Mouse (Mus musculus): ENCODE results near the gene Cacnb4.

The Cacnb4 gene

GRCm38 (mm10) chr2:52567421-52567820 is 109.2 kb downstream of the Cacnb4 start:
- DNase-seq, result no peak

GRCm38 (mm10) chr2:52563277-52563676 is 113.4 kb downstream of the Cacnb4 start:
- no peak for DNase-seq

GRCm38 (mm10) chr2:52562356-52562755 is 114.3 kb downstream of the Cacnb4 start:
- DNase-seq, result no peak

- no peak for DNase-seq
These were observed 115.5 kb downstream of the Cacnb4 start for GRCm38 (mm10) chr2:52561137-52561536.

GRCm38 (mm10) chr2:52560266-52560665 is 116.4 kb downstream of the Cacnb4 start:
- DNase-seq, result no peak

GRCm38 (mm10) chr2:52558411-52558810 is 118.2 kb downstream of the Cacnb4 start:
- DNase-seq, result no peak

- DNase-seq, result no peak
These were observed 118.9 kb downstream of the Cacnb4 start for GRCm38 (mm10) chr2:52557503-52558275.

GRCm38 (mm10) chr2:52556961-52557326 is 119.7 kb downstream of the Cacnb4 start:
- no peak for DNase-seq

GRCm38 (mm10) chr2:52556298-52556960 is 120.2 kb downstream of the Cacnb4 start:
- no peak for DNase-seq

- no peak for DNase-seq
These were observed 128.2 kb downstream of the Cacnb4 start for GRCm38 (mm10) chr2:52548401-52548800.

- no peak for DNase-seq
These were observed 129.3 kb downstream of the Cacnb4 start for GRCm38 (mm10) chr2:52547331-52547730.

GRCm38 (mm10) chr2:52544527-52544926 is 132.1 kb downstream of the Cacnb4 start:
- no peak for DNase-seq

- no peak for DNase-seq
These were observed 135.6 kb downstream of the Cacnb4 start for GRCm38 (mm10) chr2:52541068-52541467.

GRCm38 (mm10) chr2:52539318-52539717 is 137.3 kb downstream of the Cacnb4 start:
- no peak for DNase-seq

GRCm38 (mm10) chr2:52537645-52538044 is 139.0 kb downstream of the Cacnb4 start:
- DNase-seq, result no peak

GRCm38 (mm10) chr2:52537155-52537554 is 139.5 kb downstream of the Cacnb4 start:
- DNase-seq, result no peak

- DNase-seq, result no peak
These were observed 140.1 kb downstream of the Cacnb4 start for GRCm38 (mm10) chr2:52536511-52536910.

- no peak for DNase-seq
These were observed 142.9 kb downstream of the Cacnb4 start for GRCm38 (mm10) chr2:52533696-52534095.

GRCm38 (mm10) chr2:52530521-52530920 is 146.1 kb downstream of the Cacnb4 start:
- DNase-seq, result no peak

- DNase-seq, result no peak
These were observed 147.4 kb downstream of the Cacnb4 start for GRCm38 (mm10) chr2:52529245-52529644.

- DNase-seq, result no peak
These were observed 150.6 kb downstream of the Cacnb4 start for GRCm38 (mm10) chr2:52525876-52526592.

- DNase-seq, result no peak
These were observed 153.4 kb downstream of the Cacnb4 start for GRCm38 (mm10) chr2:52523056-52523715.

- DNase-seq, result no peak
These were observed 155.6 kb downstream of the Cacnb4 start for GRCm38 (mm10) chr2:52521012-52521411.

Data from lung, postnatal 14 days (tissue).